Mouse (Mus musculus) frontal cortex, adult 2 months (tissue): ENCODE measurements around the gene Aurkaip1. TPM values are rescaled to one million over a fixed set of nuclear protein-coding genes. Genes with fewer than 3 reads are reported as not detected.
A peak's percentile ranks its signal among the peaks of the same experiment; 100 is the strongest.
"Not testable (repeated sequence)": the region's sequence is repeated elsewhere in the genome, so short reads cannot be mapped to it uniquely, and the experiment has no call there.

Experiments
- DNase-seq, 2 experiments: peaks; one replicate each; pipeline ENCODE4 v3.0.0; 2022; ENCODE audit warnings: low spot score in 1 of 2; ENCODE audit errors: extremely low spot score in 1 of 2
- polyA plus RNA-seq: library from polyadenylated mRNA; depleted of rRNA; stranded (reverse); fragments of >200 nt; gene quantifications from 2 replicates; pipeline ENCODE4 v1.2.3, GENCODE M21; 2012; rRNA removed

Gene Aurkaip1
- 126 and 131 TPM in 2 replicates for polyA plus RNA-seq

GRCm38 (mm10) chr4:155831205-155831766 lies at the start of gene Aurkaip1:
Aurkaip1 (plus strand) TSS chr4:155831272.
- peak; percentile 89 to 97 for DNase-seq

DNA sequence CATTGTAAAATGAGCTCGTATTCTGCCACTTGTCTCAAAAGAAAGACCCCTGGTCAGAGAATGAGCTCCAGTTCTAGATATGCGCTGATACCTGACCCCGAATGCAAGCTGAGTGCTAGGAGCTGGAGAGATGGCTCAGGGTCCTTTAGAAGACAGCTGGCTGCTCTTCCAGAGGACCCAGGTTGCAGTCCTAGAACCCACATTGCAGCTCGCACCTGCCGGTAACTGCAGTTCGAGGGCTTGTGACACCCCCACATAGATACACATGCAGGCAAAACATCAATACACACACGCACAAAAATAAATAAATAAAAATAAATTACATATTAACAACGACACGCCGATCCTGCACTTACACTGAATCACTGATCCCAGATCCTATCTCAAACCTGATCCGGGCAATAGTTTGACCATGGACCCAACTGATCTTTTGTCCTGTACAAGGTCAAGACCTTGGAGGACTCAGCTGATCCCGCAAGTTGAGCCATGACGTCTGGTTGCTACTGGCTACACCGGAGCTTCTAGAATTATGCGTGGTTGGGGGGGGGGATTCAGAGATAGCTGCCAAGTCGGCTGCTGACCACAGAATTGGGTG lies 47.5 kb upstream of the Aurkaip1 start:
- no peak for DNase-seq

DNA sequence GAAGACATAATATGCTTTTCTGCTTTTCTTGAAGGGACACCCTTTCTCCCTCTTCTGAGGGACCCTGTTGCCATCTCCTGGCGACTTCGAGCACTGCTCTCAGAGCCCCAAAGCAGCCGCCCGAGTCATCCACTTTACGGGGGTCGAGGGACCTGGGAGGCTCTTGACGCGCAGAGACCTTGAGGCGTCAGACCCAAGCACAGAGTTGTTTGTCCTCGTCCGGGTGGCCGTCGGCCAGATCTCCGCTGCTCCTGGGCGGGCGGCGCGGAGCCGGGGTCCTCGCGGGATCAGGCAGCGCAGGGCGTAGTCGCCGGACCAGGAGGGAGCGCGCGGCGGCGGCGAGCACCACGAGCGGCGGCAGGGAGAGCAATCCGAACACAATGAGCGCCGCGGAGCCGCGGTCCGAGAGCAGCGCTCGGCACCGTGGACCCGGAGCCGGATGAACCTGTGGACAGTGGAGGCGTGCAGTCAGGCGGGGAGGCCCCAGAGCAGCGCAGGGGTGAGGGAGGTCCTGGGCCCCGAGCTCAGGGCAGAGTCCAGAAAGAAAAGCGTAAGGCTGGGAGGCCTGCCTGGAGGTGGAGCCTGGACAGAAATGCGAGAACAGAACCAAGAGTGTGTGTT lies 46.9 kb upstream of the Aurkaip1 start:
- peak; percentile 45 to 79 for DNase-seq

- DNase-seq = no peak
These were observed 45.8 kb upstream of the Aurkaip1 start for GRCm38 (mm10) chr4:155785246-155785645.

- no peak for DNase-seq
These were observed 45.3 kb upstream of the Aurkaip1 start, which contains the start of gene Tmem88b for GRCm38 (mm10) chr4:155785819-155786218. Tmem88b (minus strand) TSS chr4:155785874.

DNA sequence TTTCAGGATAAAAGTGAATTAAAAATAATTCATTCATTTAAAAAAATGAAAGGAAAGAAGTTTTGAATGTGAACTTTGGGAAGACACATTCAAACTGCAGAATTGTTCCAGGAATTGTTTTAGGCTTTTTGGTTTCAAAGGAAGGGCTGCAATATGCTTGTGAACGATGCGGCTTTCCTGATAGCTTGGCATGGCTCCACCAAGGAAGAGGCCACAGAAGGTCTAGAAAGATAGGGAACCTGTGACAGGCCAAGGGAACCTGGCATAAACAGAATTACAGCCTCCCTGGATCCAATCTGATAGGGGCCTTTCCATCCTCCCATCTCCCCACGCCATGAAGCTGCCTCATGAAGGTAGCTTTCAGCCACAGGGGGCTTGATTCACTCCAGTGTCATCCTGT lies 42.8 kb upstream of the Aurkaip1 start:
- DNase-seq = no peak

DNA sequence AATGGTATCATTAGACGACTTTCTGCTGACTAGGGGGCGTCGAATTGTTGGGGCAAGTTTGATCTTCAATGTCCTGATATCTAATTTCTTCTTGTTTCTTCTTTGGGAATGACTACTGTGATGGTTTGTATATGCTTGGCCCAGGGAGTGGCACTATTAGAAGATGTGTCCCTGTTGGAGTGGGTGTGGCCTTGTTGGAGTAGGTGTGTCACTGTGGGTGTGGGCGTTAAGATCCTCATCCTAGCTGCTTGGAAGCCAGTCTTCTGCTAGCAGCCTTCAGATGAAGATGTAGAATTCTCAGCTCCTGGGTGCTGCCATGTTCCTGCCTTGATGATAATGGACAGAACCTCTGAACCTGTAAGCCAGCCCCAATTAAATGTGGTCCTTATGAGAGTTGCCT lies 42.2 kb upstream of the Aurkaip1 start:
- DNase-seq = not testable (repeated sequence)

GRCm38 (mm10) chr4:155790021-155790489 lies 41.0 kb upstream of the Aurkaip1 start, which contains the start of gene Ankrd65:
Ankrd65 (plus strand) TSS chr4:155790439.
- DNase-seq = no peak

- no peak for DNase-seq
These were observed 40.4 kb upstream of the Aurkaip1 start for GRCm38 (mm10) chr4:155790650-155791161.

DNA sequence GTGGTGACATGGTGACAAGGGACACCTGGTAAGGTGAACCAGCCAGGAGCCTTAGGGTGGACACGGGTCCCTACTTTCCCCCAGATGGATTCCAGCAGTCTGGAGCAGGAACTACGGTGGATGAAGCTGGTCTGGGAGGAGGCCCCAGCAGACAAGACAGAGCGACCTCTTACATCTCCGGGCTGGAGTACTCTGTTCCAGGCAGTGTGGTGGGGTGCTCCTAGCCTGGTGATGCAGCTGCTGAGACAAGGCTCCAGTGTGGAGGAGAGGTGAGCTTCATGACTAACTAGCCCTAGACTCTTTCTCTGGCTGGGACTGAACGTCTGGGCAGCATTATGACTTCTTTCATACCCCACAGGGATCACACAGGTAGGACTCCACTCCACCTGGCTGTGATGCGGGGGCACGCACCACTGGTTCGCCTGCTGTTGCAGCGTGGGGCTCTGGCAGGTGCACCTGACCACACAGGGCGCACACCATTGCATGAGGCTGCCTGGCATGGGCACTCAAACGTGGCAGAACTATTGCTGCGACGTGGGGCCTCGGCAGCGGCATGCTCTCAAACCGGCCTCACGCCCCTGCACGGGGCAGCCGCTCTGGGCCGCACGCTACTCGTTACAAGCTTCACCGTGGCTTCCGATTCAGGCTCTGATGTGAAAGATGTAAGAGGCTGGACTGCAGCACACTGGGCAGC lies 39.7 kb upstream of the Aurkaip1 start:
- DNase-seq = no peak

- no peak for DNase-seq
These were observed 37.3 kb upstream of the Aurkaip1 start for GRCm38 (mm10) chr4:155793730-155794129.

DNA sequence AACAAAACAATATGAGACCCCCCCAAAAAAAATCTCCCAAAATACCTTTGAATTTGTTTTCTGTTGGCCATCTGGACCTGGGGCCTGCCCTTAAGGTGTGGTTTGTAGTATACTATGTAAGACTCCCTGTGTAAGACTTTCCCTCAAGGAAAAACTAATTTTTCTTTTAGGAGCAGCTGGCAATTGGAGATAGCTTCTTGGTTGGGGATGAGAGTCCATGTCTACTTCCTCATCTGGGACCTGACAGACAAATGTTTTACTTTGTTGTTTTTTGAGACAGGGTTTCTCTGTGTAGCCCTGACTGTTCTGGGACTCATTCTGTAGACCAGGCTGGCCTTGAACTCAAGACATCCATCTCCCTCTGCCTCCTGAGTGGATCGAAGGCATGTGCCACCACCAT lies 29.0 kb upstream of the Aurkaip1 start:
- no peak for DNase-seq

DNA sequence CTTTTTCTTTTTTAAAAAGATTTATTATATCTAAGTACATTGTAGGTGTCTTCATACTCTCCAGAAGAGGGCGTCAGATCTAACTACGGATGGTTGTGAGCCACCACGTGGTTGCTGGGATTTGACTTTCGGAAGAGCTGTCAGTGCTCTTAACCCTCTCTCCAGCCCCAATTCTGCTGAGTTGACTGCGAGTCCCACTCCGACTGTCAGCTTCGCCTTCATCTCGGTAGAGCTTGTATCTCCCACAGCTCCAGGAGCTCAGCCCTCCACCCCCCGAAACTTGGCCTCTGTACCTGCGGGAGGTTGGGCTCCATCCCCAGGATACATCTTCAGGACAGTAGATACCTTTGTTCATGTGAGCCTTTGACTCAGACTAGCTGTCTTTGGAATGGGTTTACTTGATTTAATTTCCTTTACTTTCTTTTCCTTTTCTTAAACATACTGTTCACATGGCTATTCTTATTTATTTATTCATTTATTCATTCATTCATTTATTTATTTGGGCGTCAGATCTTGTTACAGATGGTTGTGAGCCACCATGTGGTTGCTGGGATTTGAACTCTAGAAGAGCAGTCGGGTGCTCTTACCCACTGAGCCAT lies 28.2 kb upstream of the Aurkaip1 start, which contains the start of gene Mrpl20:
TSS of gene Mrpl20 (plus strand) at position 138 of the 599 bp plus-strand sequence.
- DNase-seq = no peak

DNA sequence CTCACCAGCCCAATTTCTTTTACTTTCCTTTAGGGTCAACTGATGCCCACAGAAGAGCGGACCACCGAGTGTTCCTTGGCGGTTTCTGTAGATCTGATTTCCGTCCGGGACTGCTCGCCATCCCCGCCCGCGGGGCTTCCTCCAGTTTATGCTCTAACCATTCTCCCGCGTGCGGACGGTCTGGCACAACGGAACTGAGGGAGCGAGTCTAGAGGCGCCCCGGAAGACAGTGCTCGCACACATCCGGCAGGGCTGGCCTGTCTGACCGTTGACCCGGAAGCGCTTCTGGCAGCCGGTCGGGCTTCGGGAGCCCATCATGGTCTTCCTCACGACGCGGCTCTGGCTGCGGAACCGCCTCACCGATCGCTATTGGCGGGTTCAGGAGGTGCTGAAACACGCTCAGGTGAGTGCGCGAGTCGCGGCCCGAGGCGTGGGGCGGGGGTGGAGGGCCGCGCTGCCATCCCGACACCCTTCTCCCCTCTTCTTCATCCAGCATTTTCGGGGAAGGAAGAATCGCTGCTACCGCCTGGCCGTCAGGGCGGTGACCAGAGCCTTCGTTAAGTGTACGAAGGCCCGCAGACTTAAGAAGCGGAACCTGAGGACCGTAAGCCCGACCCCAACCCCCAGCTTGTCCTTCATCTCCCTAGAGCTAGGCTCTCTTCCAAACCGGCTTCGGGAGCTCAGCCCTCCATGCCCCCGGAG lies 27.6 kb upstream of the Aurkaip1 start:
- DNase-seq = peak; percentile 83 to 97

GRCm38 (mm10) chr4:155807841-155808240 lies 23.2 kb upstream of the Aurkaip1 start:
- no peak for DNase-seq

GRCm38 (mm10) chr4:155811929-155812664 lies 19.0 kb upstream of the Aurkaip1 start, which contains the start of gene Ccnl2:
Ccnl2 (plus strand) TSS chr4:155812489.
- peak; percentile 82 to 93 for DNase-seq

DNA sequence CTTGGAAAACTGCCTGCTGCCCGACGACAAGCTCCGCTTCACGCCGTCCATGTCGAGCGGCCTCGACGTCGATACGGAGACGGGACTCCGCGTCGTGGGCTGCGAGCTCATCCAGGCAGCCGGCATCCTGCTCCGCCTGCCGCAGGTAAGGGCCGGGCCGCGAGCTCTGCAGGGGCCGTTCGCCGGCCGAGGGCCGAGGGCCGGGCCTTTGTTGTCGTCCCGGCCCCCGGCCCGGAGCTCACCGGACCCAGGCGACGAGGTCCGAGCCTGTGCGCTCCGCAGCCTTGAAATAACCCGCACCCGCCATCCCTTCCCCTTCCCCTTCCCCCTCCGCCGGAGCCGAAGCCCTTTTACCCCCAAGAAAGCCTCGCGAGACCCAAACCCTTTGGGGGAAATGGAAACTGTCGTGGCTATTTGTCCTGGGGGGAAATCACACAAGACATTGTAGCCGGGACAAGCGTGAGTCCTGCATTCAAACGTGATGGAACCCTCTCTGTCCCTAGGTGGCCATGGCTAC lies 18.3 kb upstream of the Aurkaip1 start:
- DNase-seq = no peak

GRCm38 (mm10) chr4:155817533-155817932 lies 13.5 kb upstream of the Aurkaip1 start:
- no peak for DNase-seq

DNA sequence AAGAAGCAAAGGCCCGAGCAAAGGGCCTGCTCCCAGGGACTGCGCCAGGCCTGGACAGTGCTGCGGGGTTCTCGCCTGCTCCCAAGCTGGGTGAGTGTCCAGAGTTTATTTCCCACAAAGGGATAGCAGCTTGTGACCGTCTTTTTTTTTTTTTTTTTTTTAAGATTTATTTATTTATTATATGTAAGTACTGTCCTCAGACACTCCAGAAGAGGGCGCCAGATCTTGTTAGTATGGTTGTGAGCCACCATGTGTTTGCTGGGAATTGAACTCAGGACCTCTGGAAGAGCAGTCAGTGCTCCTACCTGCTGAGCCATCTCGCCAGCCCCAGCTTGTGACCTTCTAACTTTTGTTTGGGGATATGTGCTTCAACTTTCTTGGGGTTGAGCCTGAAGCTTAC lies 10.0 kb upstream of the Aurkaip1 start:
- DNase-seq = no peak
